Mouse (Mus musculus): Measurements from ENCODE around the gene Dgke.

GRCm38 (mm10) chr11:89007582-89007981, 59.1 kb downstream of the Dgke start:
- TF ChIP-seq EP300 (IDR thresholded peaks at IDR 0.05; ENCODE audit: insufficient read depth, low read depth, low read length) (no peak), POLR2A (IDR thresholded peaks at IDR 0.05; ENCODE audit: insufficient read depth, low read length) (no peak)
